Mouse (Mus musculus): Measurements from ENCODE around the gene Cldn7. TPM values are rescaled to one million over a fixed set of nuclear protein-coding genes. Genes with fewer than 3 reads are reported as not detected.

The Cldn7 gene
- total RNA-seq, 2 experiments from 2014 or later = not detected

Small RNA genes within 50 kb of the gene (microRNA-seq; reads per million reads assigned to microRNA genes)
- 0 reads per million in 2 experiments for gene Gm44349 (ENCODE audit: borderline number of aligned reads in 2 of 2)
- gene Mir324 (ENCODE audit: borderline number of aligned reads in 2 of 2) = 1,388 to 1,414 reads per million in 2 experiments

Other genes starting within 250 kb of the Cldn7 start
- gene Polr2a, start 206.1 kb upstream of the Cldn7 start, total RNA-seq (2021) = 10 to 100 TPM; 30.1 to 35.4 TPM
- gene Slc35g3, start 202.8 kb upstream of the Cldn7 start, total RNA-seq (2021) = not detected
- 10 to 100 TPM; 39.0 to 43.1 TPM for gene Zbtb4, start 198.9 kb upstream of the Cldn7 start, total RNA-seq (2021)
- gene Chrnb1, start 168.8 kb upstream of the Cldn7 start, total RNA-seq (2021) = 1 to 10 TPM; 3.6 to 4.3 TPM
- 1 to 10 TPM; 2.4 to 3.0 TPM for gene Fgf11, start 162.9 kb upstream of the Cldn7 start, total RNA-seq (2021)
- under 1 TPM; 0.41 to 0.56 TPM for gene Tmem102, start 159.2 kb upstream of the Cldn7 start, total RNA-seq (2021)
- gene Gm39566, start 149.5 kb upstream of the Cldn7 start, total RNA-seq (2021) = not detected
- not detected for gene Spem2, start 146.3 kb upstream of the Cldn7 start, total RNA-seq (2021)
- not detected for gene Spem1, start 142.6 kb upstream of the Cldn7 start, total RNA-seq (2021)
- 1 to 10 TPM; 4.6 to 4.8 TPM for gene Nlgn2, start 127.0 kb upstream of the Cldn7 start, total RNA-seq (2021)
- 100 to 1,000 TPM; 189 to 220 TPM for gene Tmem256, start 126.3 kb upstream of the Cldn7 start, total RNA-seq (2021)
- gene Plscr3, start 118.4 kb upstream of the Cldn7 start, total RNA-seq (2021) = 10 to 100 TPM; 24.6 to 26.7 TPM
- gene Tnk1, start 106.0 kb upstream of the Cldn7 start, total RNA-seq (2021) = under 1 TPM; 0.08 to 0.11 TPM
- not detected for gene Tmem95, start 86.8 kb upstream of the Cldn7 start, total RNA-seq (2021)
- 1 to 10 TPM; 2.6 to 2.8 TPM for gene Kctd11, start 83.4 kb upstream of the Cldn7 start, total RNA-seq (2021)
- under 1 TPM; 0.78 to 0.89 TPM for gene Acap1, start 69.2 kb upstream of the Cldn7 start, total RNA-seq (2021)
- gene 2810408A11Rik, start 63.8 kb upstream of the Cldn7 start, total RNA-seq (2021) = under 1 TPM; 0.73 to 0.89 TPM
- 10 to 100 TPM; 40.2 to 47.4 TPM for gene Neurl4, start 63.7 kb upstream of the Cldn7 start, total RNA-seq (2021)
- gene Gps2, start 50.9 kb upstream of the Cldn7 start, total RNA-seq (2021) = 10 to 100 TPM; 28.2 to 32.1 TPM
- gene Eif5a, start 42.8 kb upstream of the Cldn7 start, total RNA-seq (2021) = 100 to 1,000 TPM; 420 to 449 TPM
- 10 to 100 TPM; 18.4 to 20.3 TPM for gene Ybx2, start 29.0 kb upstream of the Cldn7 start, total RNA-seq (2021)
- 100 to 1,000 TPM; 385 to 406 TPM for gene Slc2a4, start 16.6 kb upstream of the Cldn7 start, total RNA-seq (2021)
- gene Ctdnep1, start 16.4 kb downstream of the Cldn7 start, total RNA-seq (2021) = 100 to 1,000 TPM; 160 to 169 TPM
- 10 to 100 TPM; 47.0 to 47.4 TPM for gene Elp5, start 17.7 kb downstream of the Cldn7 start, total RNA-seq (2021)
- gene Gabarap, start 26.4 kb downstream of the Cldn7 start, total RNA-seq (2021) = 100 to 1,000 TPM; 306 to 329 TPM
- gene Phf23, start 31.0 kb downstream of the Cldn7 start, total RNA-seq (2021) = 10 to 100 TPM; 23.1 to 23.4 TPM
- gene Dvl2, start 35.8 kb downstream of the Cldn7 start, total RNA-seq (2021) = 1 to 10 TPM; 5.0 to 6.1 TPM
- gene Acadvl, start 50.6 kb downstream of the Cldn7 start, total RNA-seq (2021) = 1,000 to 10,000 TPM; 1,292 to 1,425 TPM
- gene Dlg4, start 52.2 kb downstream of the Cldn7 start, total RNA-seq (2021) = 1 to 10 TPM; 6.3 to 7.4 TPM
- not detected for gene Asgr1, start 89.3 kb downstream of the Cldn7 start, total RNA-seq (2021)
- gene Asgr2, start 127.9 kb downstream of the Cldn7 start, total RNA-seq (2021) = not detected
- gene Mgl2, start 165.6 kb downstream of the Cldn7 start, total RNA-seq (2021) = 1 to 10 TPM; 4.2 to 5.8 TPM
- 1 to 10 TPM; 2.7 to 3.3 TPM for gene Clec10a, start 191.4 kb downstream of the Cldn7 start, total RNA-seq (2021)
- gene Slc16a11, start 248.0 kb downstream of the Cldn7 start, total RNA-seq (2021) = under 1 TPM; 0.28 to 0.30 TPM

Data from heart, postnatal 36 days (tissue).